Mouse (Mus musculus) CH12.LX (cell line): ENCODE measurements around the gene Ddx59. TPM values are rescaled to one million over a fixed set of nuclear protein-coding genes. Genes with fewer than 3 reads are reported as not detected.

Source experiments
- DNase-seq: peaks from one replicate; pipeline ENCODE4 v3.0.0-alpha.2; 2013; ENCODE audit errors: extremely low read depth
- H3K27ac ChIP-seq: 2 replicates; pipeline ENCODE4 v1.5.1; 2012; ENCODE audit warnings: low read depth, mild to moderate bottlenecking, control low read depth, moderate library complexity; ENCODE audit not compliant: insufficient read depth
- H3K27me3 ChIP-seq: replicated peaks from 2 replicates; pipeline ENCODE3; 2012; ENCODE audit warnings: inconsistent platforms
- H3K36me3 ChIP-seq, 2 experiments: replicated peaks in 1 of 2; 2 replicates each; pipeline versions ENCODE3 to v1.6.1; 2012; ENCODE audit warnings: inconsistent platforms in 1 of 2, low read length in 1 of 2, mild to moderate bottlenecking in 1 of 2, mixed read lengths in 1 of 2, moderate library complexity in 1 of 2; ENCODE audit not compliant: control insufficient read depth in 1 of 2, insufficient read depth in 1 of 2
- H3K4me1 ChIP-seq, 2 experiments: 2 replicates each; pipeline ENCODE4 v1.6.1; 2012; ENCODE audit warnings: inconsistent platforms in 1 of 2, moderate library complexity in 1 of 2; ENCODE audit not compliant: insufficient read depth in 2 of 2, control insufficient read depth in 1 of 2
- H3K4me2 ChIP-seq: 2 replicates; pipeline ENCODE4 v1.6.1; 2012; ENCODE audit warnings: low read depth, mild to moderate bottlenecking, control low read depth; ENCODE audit not compliant: poor library complexity, insufficient read depth, severe bottlenecking
- H3K4me3 ChIP-seq, 3 experiments: fragments of 150-350 bp in 1 of 3; sonication (generic) in 1 of 3; replicated peaks in 1 of 3; 2 replicates each; pipeline versions ENCODE3 to v1.5.1; 2011 to 2012; ENCODE audit warnings: low read depth in 2 of 3, low read length in 2 of 3, mild to moderate bottlenecking in 2 of 3, moderate library complexity in 2 of 3, control low read depth in 1 of 3, improper control_type of control experiment in 1 of 3, inconsistent platforms in 1 of 3, mixed read lengths in 1 of 3; ENCODE audit not compliant: poor library complexity in 1 of 3
- H3K79me2 ChIP-seq: replicated peaks from 2 replicates; pipeline ENCODE4 v1.6.1; 2012; ENCODE audit warnings: mild to moderate bottlenecking, moderate library complexity; ENCODE audit not compliant: control insufficient read depth, poor library complexity, insufficient read depth, severe bottlenecking; ENCODE audit errors: extremely low read depth
- H3K9ac ChIP-seq: 2 replicates; pipeline ENCODE4 v1.6.1; 2012; ENCODE audit warnings: low read depth, mild to moderate bottlenecking, control low read depth, moderate library complexity; ENCODE audit not compliant: insufficient read depth
- H3K9me3 ChIP-seq: replicated peaks from 2 replicates; pipeline ENCODE3; 2012; ENCODE audit warnings: low read length, inconsistent platforms, mixed read lengths
- BHLHE40 ChIP-seq: IDR thresholded peaks from 2 replicates; pipeline ENCODE4 v1.6.1; 2011; ENCODE audit warnings: mild to moderate bottlenecking, low read depth, low read length, improper control_type of control experiment
- CHD1 ChIP-seq: IDR thresholded peaks from 2 replicates; pipeline ENCODE4 v1.6.1; 2012; ENCODE audit warnings: low read depth, low read length, improper control_type of control experiment, inconsistent platforms
- CTCF ChIP-seq, 2 experiments: IDR thresholded peaks in 1 of 2; conservative IDR thresholded peaks in 1 of 2; 2 replicates each; pipeline ENCODE4 v1.5.1; 2011 to 2012; ENCODE audit warnings: low read depth in 2 of 2, low read length in 2 of 2, improper control_type of control experiment in 1 of 2, inconsistent platforms in 1 of 2, mild to moderate bottlenecking in 1 of 2, moderate library complexity in 1 of 2
- ETS1 ChIP-seq: conservative IDR thresholded peaks from 2 replicates; pipeline ENCODE4 v1.6.1; 2012; ENCODE audit warnings: low read depth, mild to moderate bottlenecking, inconsistent platforms, low read length, improper control_type of control experiment, moderate library complexity
- IRF4 ChIP-seq: IDR thresholded peaks from 2 replicates; pipeline ENCODE4 v1.6.1; 2014; ENCODE audit warnings: low read depth, mild to moderate bottlenecking, inconsistent platforms, low read length, improper control_type of control experiment
- KAT2A ChIP-seq: IDR thresholded peaks from 2 replicates; pipeline ENCODE4 v1.6.1; 2012; ENCODE audit warnings: low read length, improper control_type of control experiment, inconsistent platforms; ENCODE audit not compliant: insufficient replicate concordance
- MAX ChIP-seq: IDR thresholded peaks from 2 replicates; pipeline ENCODE4 v1.6.1; 2011; ENCODE audit warnings: low read length, improper control_type of control experiment
- MAZ ChIP-seq: IDR thresholded peaks from 2 replicates; pipeline ENCODE4 v1.6.1; 2012; ENCODE audit warnings: low read depth, mild to moderate bottlenecking, inconsistent platforms, low read length, improper control_type of control experiment, moderate library complexity
- MYC ChIP-seq: IDR thresholded peaks from 2 replicates; pipeline ENCODE4 v1.6.1; 2011; ENCODE audit warnings: low read depth, mild to moderate bottlenecking, improper control_type of control experiment, low read length
- NELFE ChIP-seq: IDR thresholded peaks from 2 replicates; pipeline ENCODE4 v1.6.1; 2011; ENCODE audit warnings: low read depth, low read length, improper control_type of control experiment
- PAX5 ChIP-seq: IDR thresholded peaks from 2 replicates; pipeline ENCODE4 v1.6.1; 2012; ENCODE audit warnings: low read length, inconsistent platforms, mixed read lengths
- POLR2A ChIP-seq: IDR thresholded peaks from 2 replicates; pipeline ENCODE4 v1.6.1; 2011; ENCODE audit warnings: low read depth, mild to moderate bottlenecking, improper control_type of control experiment, low read length
- POLR2AphosphoS2 ChIP-seq: IDR thresholded peaks from 2 replicates; pipeline ENCODE4 v1.6.1; 2011; ENCODE audit warnings: low read depth, low read length, improper control_type of control experiment
- RCOR1 ChIP-seq: conservative IDR thresholded peaks from 2 replicates; pipeline ENCODE4 v1.6.1; 2012; ENCODE audit warnings: low read depth, mild to moderate bottlenecking, inconsistent platforms, low read length, improper control_type of control experiment
- SIN3A ChIP-seq: IDR thresholded peaks from 2 replicates; pipeline ENCODE4 v1.6.1; 2012; ENCODE audit warnings: low read length, improper control_type of control experiment, inconsistent platforms
- UBTF ChIP-seq: IDR thresholded peaks from 2 replicates; pipeline ENCODE4 v1.6.1; 2012; ENCODE audit warnings: low read depth, mild to moderate bottlenecking, inconsistent platforms, low read length, improper control_type of control experiment, moderate library complexity
- USF1 ChIP-seq: IDR thresholded peaks from 2 replicates; pipeline ENCODE4 v1.6.1; 2014; ENCODE audit warnings: low read depth, mild to moderate bottlenecking, inconsistent platforms, low read length, improper control_type of control experiment
- ZC3H11A ChIP-seq: IDR thresholded peaks from 2 replicates; pipeline ENCODE4 v1.6.1; 2012; ENCODE audit warnings: low read depth, mild to moderate bottlenecking, inconsistent platforms, low read length, improper control_type of control experiment
- ZKSCAN1 ChIP-seq: IDR thresholded peaks from 2 replicates; pipeline ENCODE4 v1.6.1; 2012; ENCODE audit warnings: low read depth, inconsistent platforms, low read length, improper control_type of control experiment, borderline replicate concordance
- ZMIZ1 ChIP-seq: IDR thresholded peaks from 2 replicates; pipeline ENCODE4 v1.6.1; 2012; ENCODE audit warnings: low read depth, mild to moderate bottlenecking, inconsistent platforms, low read length, improper control_type of control experiment
- ZNF384 ChIP-seq: IDR thresholded peaks from 2 replicates; pipeline ENCODE4 v1.6.1; 2012; ENCODE audit warnings: low read depth, low read length, improper control_type of control experiment, inconsistent platforms
- dilution Hi-C: fragments of 300-500 bp; cut with MboI; formaldehyde crosslinking; loops from 2 replicates; pipeline ENCODE4 v1.14.3; 2020; ENCODE audit warnings: low sequenced_read_pairs; ENCODE audit not compliant: extremely low pct_unique_long_range_greater_than_20kb, extremely low pct_ligation_motif_present
- in situ Hi-C: fragments of 300-500 bp; cut with MboI; formaldehyde crosslinking; loops from 3 replicates; pipeline ENCODE4 v1.14.3; 2019; ENCODE audit warnings: low sequenced_read_pairs, low pct_ligation_motif_present, low pct_unique_long_range_greater_than_20kb, mixed read lengths
- polyA plus RNA-seq: library from polyadenylated mRNA; unstranded; fragments of >175 nt; gene quantifications from 2 replicates; pipeline ENCODE4 v1.2.1, GENCODE M21; 2012; ENCODE audit warnings: low read depth; ENCODE audit not compliant: insufficient read length
- total RNA-seq, 2 experiments: library from RNA; depleted of rRNA; stranded (reverse); fragments of 300-350 nt in 1 of 2; fragments of >200 nt in 1 of 2; gene quantifications; 2 replicates each; pipeline ENCODE4 v1.2.3; 2012 to 2014

The Ddx59 gene
- total and polyA plus RNA-seq, 3 experiments = 6.9 to 10.9 (median 9.0) TPM

GRCm38 (mm10) chr1:136450206-136450605 lies 35.1 kb downstream of the Ddx59 start:
- Histone ChIP-seq H3K9me3 (no peaks in the 10 kb centered on the region), H3K4me2 (no peak overlapping the region), H3K4me3 (no peak overlapping the region), H3K4me1 (peaks cover 4 to 5% of the 10 kb centered on the region in 2 experiments), H3K79me2 (no peaks in the 10 kb centered on the region), H3K9ac (no peak overlapping the region)
- in situ Hi-C loops (no loop called here), dilution Hi-C loops (no loop called here)
- no peak for DNase-seq
- no peak for TF ChIP-seq IRF4
- no peak for TF ChIP-seq ZC3H11A
- no peak for TF ChIP-seq CTCF (conservative IDR thresholded peaks at IDR 0.05 in 1 of 2, IDR thresholded peaks at IDR 0.05 in 1 of 2; ENCODE audit: low read depth in 2 of 2, low read length in 2 of 2)
- TF ChIP-seq NELFE = no peak
- TF ChIP-seq, all 38 proteins: peak for 0
- Histone ChIP-seq H3K27me3 (no peaks in the 10 kb centered on the region), H3K27ac (no peak overlapping the region), H3K36me3 (no peaks in the 10 kb centered on the region)

GRCm38 (mm10) chr1:136452421-136452820 lies 37.4 kb downstream of the Ddx59 start:
- Histone ChIP-seq H3K36me3 (no peaks in the 10 kb centered on the region), H3K4me2 (no peak overlapping the region), H3K4me1 (peaks cover 0 to 4% of the 10 kb centered on the region in 2 experiments; a peak in 2 of 4 replicates), H3K27me3 (peaks cover 2% of the 10 kb centered on the region), H3K9me3 (no peaks in the 10 kb centered on the region), H3K27ac (no peak overlapping the region), H3K9ac (no peak overlapping the region), H3K79me2 (no peaks in the 10 kb centered on the region), H3K4me3 (no peak overlapping the region)
- in situ Hi-C loops (no loop called here), dilution Hi-C loops (no loop called here)
- TF ChIP-seq IRF4 (no peak), CTCF (conservative IDR thresholded peaks at IDR 0.05 in 1 of 2, IDR thresholded peaks at IDR 0.05 in 1 of 2; ENCODE audit: low read depth in 2 of 2, low read length in 2 of 2) (no peak), RCOR1 (no peak), UBTF (no peak), SIN3A (no peak), USF1 (no peak), PAX5 (no peak), MYC (no peak), POLR2AphosphoS2 (no peak), KAT2A (no peak), BHLHE40 (no peak), MAX (no peak), ETS1 (no peak), CHD1 (no peak), ZKSCAN1 (no peak), POLR2A (no peak), ZNF384 (no peak), ZMIZ1 (no peak), MAZ (no peak)
- DNase-seq = no peak
